Mouse (Mus musculus): Measurements from ENCODE around the gene Coq10a.

DNA sequence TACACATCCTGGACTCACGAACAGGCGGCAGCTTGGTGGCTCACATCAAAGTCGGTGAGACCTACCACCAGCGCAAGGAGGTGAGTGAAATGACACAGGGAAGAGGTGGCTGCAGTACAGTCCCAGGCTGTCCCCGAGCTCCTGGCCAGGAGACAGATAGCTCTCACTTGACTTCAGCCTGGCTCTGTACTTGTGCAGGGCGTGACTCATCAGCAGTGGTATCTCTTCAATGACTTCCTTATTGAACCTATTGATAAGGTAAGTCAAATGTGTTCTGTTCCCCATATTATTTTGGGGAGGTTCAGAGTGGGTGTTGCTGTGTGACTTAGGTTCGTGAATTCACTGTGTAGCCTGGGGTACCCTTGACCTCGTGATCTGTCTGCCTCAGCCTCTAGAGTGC is 53.2 kb downstream of the Coq10a start:
- TF ChIP-seq GATA1 (IDR thresholded peaks at IDR 0.05; ENCODE audit: low read length) (no peak), TAL1 (IDR thresholded peaks at IDR 0.05; ENCODE audit: low read length) (no peak)

Data from erythroblast, embryonic 14.5 days (primary cell).